Mouse (Mus musculus) T-helper 17 cell (primary cell): Measurements from ENCODE around the gene Foxk2.

Source experiments
- in situ Hi-C, 2 experiments: fragments of 300-600 bp; cut with MboI, MseI; formaldehyde crosslinking; loops; 1 replicate in 1 of 2; 2 replicates in 1 of 2; pipeline ENCODE4 v1.15.1; 2025; ENCODE audit warnings: high pct_unique_total_duplicates in 2 of 2

Gene Foxk2

GRCm38 (mm10) chr11:121259160-121260100, at the start of gene Foxk2:
TSS of gene Foxk2 (plus strand) at chr11:121259990.
- in situ Hi-C loops, result no loop called here

GRCm38 (mm10) chr11:121216831-121217230, 43.0 kb upstream of the Foxk2 start:
- in situ Hi-C loops, result no loop called here

GRCm38 (mm10) chr11:121219776-121220175, 40.0 kb upstream of the Foxk2 start:
- in situ Hi-C loops, result loop anchor here in 1 of 2 experiments (10.0 kb wide), 1 partner anchor 1125 kb away; the partner anchor contains the start of genes Ndufaf8 and Tepsin

GRCm38 (mm10) chr11:121220771-121221170, 39.0 kb upstream of the Foxk2 start:
- in situ Hi-C loops, result loop anchor here in 1 of 2 experiments (10.0 kb wide), 1 partner anchor 1126 kb away; the partner anchor contains the start of genes Ndufaf8 and Tepsin

- in situ Hi-C loops, result loop anchor here in 1 of 2 experiments (10.0 kb wide), 1 partner anchor 1127 kb away; the partner anchor contains the start of genes Ndufaf8 and Tepsin
Measured at GRCm38 (mm10) chr11:121221321-121222010, 38.3 kb upstream of the Foxk2 start.

- in situ Hi-C loops, result loop anchor here in 1 of 2 experiments (10.0 kb wide), 1 partner anchor 1134 kb away; the partner anchor contains the start of genes Ndufaf8 and Tepsin
Measured at GRCm38 (mm10) chr11:121228129-121229017, 31.4 kb upstream of the Foxk2 start.

GRCm38 (mm10) chr11:121229018-121229439, 30.8 kb upstream of the Foxk2 start, which contains the start of gene Cybc1:
TSS of gene Cybc1 (minus strand) at chr11:121229322.
- in situ Hi-C loops, result loop anchor here in 1 of 2 experiments (10.0 kb wide), 1 partner anchor 1134 kb away; the partner anchor contains the start of genes Ndufaf8 and Tepsin

- in situ Hi-C loops, result no loop called here
Measured at GRCm38 (mm10) chr11:121231191-121231590, 28.6 kb upstream of the Foxk2 start.

GRCm38 (mm10) chr11:121231628-121232291, 28.0 kb upstream of the Foxk2 start:
- in situ Hi-C loops, result no loop called here

- in situ Hi-C loops, result no loop called here
Measured at GRCm38 (mm10) chr11:121232706-121233105, 27.1 kb upstream of the Foxk2 start.

- in situ Hi-C loops, result no loop called here
Measured at GRCm38 (mm10) chr11:121235475-121236238, 24.1 kb upstream of the Foxk2 start.

GRCm38 (mm10) chr11:121236564-121237344, 23.0 kb upstream of the Foxk2 start, which contains the start of gene Narf:
TSS of gene Narf (plus strand) at chr11:121237253.
- in situ Hi-C loops, result no loop called here

GRCm38 (mm10) chr11:121237345-121238128, 22.3 kb upstream of the Foxk2 start:
- in situ Hi-C loops, result no loop called here

- in situ Hi-C loops, result no loop called here
Measured at GRCm38 (mm10) chr11:121239669-121240068, 20.1 kb upstream of the Foxk2 start.

- in situ Hi-C loops, result no loop called here
Measured at GRCm38 (mm10) chr11:121250196-121250595, 9.6 kb upstream of the Foxk2 start.

- in situ Hi-C loops, result no loop called here
Measured at GRCm38 (mm10) chr11:121260211-121260906, 569 bp downstream of the Foxk2 start.

GRCm38 (mm10) chr11:121261074-121261473, 1.3 kb downstream of the Foxk2 start:
- in situ Hi-C loops, result no loop called here
